Mouse (Mus musculus) embryonic facial prominence, embryonic 11.5 days (tissue): ENCODE data around the gene Cd47. TPM values are rescaled to one million over a fixed set of nuclear protein-coding genes. Genes with fewer than 3 reads are reported as not detected.

Experiments used
- ATAC-seq: fragments of 200-750 bp; cut with Nextera tagmentation; replicated peaks from 2 replicates; pipeline ENCODE4 v1.8.0; 2017; ENCODE audit warnings: low read depth; ENCODE audit not compliant: insufficient number of reproducible peaks, low FRiP score, low TSS enrichment
- DNase-seq: peaks from one replicate; pipeline ENCODE4 v3.0.0-alpha.2; 2015; ENCODE audit warnings: low spot score
- H3K27ac ChIP-seq: fragments of 300-500 bp; sonication (generic); replicated peaks from 2 replicates; pipeline ENCODE4 v1.5.1; 2014; ENCODE audit warnings: mild to moderate bottlenecking, low read depth, low read length, control low read depth
- H3K27me3 ChIP-seq: fragments of 300-500 bp; sonication (generic); 2 replicates; pipeline ENCODE4 v1.6.1; 2014; ENCODE audit warnings: mild to moderate bottlenecking, low read length, moderate library complexity, mixed read lengths; ENCODE audit not compliant: control insufficient read depth, insufficient read depth
- H3K36me3 ChIP-seq: fragments of 300-500 bp; sonication (generic); replicated peaks from 2 replicates; pipeline ENCODE4 v1.6.1; 2014; ENCODE audit warnings: low read depth, mild to moderate bottlenecking, low read length, moderate library complexity, mixed read lengths; ENCODE audit not compliant: control insufficient read depth, insufficient read depth
- H3K4me1 ChIP-seq: fragments of 300-500 bp; sonication (generic); 2 replicates; pipeline ENCODE4 v1.6.1; 2014; ENCODE audit warnings: low read length, mixed read lengths; ENCODE audit not compliant: control insufficient read depth, insufficient read depth
- H3K4me2 ChIP-seq: fragments of 300-500 bp; sonication (generic); 2 replicates; pipeline ENCODE4 v1.6.1; 2014; ENCODE audit warnings: low read depth, mild to moderate bottlenecking, control low read depth, low read length, moderate library complexity
- H3K4me3 ChIP-seq: fragments of 300-500 bp; sonication (generic); 2 replicates; pipeline ENCODE4 v1.5.1; 2014; ENCODE audit warnings: low read depth, low read length, control low read depth
- H3K9ac ChIP-seq: fragments of 300-500 bp; sonication (generic); replicated peaks from 2 replicates; pipeline ENCODE4 v1.6.1; 2014; ENCODE audit warnings: mild to moderate bottlenecking, control low read depth, low read length
- H3K9me3 ChIP-seq: fragments of 300-500 bp; sonication (generic); replicated peaks from 2 replicates; pipeline ENCODE4 v1.6.1; 2016; ENCODE audit warnings: mild to moderate bottlenecking, low read length, inconsistent platforms, mixed read lengths; ENCODE audit not compliant: control insufficient read depth
- WGBS: fragments of 180-500 bp; shearing (Covaris S2); extraction: QIAGEN DNeasy Blood & Tissue Kit; methylation state at CpG from one replicate; pipeline ENCODE4 v1.1.7; 2014; 5-methylcytosine and 5-hydroxymethylcytosine counted together
- polyA plus RNA-seq: library from polyadenylated mRNA; unstranded; fragments of >200 nt; fragmentation: Nextera tagmentation; extraction: Ambion mirVana; gene quantifications from 2 replicates; pipeline ENCODE4 v1.2.1, GENCODE M21; 2014

The Cd47 gene
- polyA plus RNA-seq, 1 experiment from 2014 or later, result 48.5 TPM

DNA sequence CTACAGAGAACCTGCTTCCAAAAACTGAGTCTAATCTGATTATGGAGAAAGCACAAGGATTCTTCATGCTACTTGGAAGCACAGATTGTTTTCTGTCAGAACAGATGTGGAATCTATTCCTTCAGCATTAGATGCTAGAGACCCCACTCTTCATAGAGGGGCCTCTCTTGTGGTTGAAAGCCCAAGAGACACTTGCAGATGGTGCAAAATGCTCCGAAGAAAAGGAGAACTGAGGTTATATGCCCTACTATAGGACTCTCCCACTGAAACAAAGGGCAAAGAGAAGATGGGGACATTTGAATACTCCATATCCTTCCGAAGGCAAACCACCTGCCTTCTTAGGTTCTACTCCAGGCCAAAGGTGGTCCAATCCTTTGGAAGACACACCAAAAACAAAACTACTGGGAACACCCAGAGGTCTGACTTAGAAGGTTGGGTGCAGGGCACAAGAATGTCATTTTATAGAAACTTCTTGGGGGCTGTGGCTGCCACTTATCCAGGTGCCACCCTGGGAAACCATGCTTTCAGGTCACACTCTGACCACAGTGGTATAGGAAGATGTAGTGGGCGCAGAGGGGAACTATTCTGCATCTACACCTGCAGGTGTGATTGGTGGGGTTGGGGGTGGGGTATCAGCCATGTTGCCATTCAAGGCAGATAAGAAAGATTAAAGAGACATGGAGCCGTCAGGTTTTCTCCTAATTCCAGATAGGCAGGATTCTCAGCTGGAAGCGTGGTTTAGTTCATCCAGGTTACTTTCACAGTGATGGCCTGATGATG lies 47.1 kb downstream of the Cd47 start:
- no peaks in the 10 kb centered on the region for H3K4me1 ChIP-seq
- WGBS, result 90% methylated on average over 5 of the region's 5 CpGs

DNA sequence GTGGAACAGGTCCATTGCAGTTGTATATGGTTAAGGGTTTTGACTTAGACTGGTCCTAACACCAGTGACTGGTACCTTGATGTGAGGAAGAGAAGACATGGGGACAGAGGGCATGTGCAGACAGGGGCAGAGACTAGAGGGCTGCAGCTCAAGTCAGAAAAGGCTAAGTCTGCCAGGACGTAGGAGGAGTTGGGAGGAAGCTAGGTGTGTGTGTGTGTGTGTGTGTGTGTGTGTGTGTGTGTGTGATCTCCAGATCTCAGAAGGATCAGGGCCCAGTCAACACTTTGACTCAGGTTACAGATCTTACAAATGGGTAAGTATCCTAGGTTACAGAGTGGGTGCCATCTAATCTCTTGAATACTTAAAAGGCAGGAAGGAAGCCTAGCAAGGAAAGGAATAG lies 48.3 kb downstream of the Cd47 start:
- Histone ChIP-seq H3K27me3 (no peaks in the 10 kb centered on the region), H3K4me2 (no peak overlapping the region), H3K9me3 (no peaks in the 10 kb centered on the region), H3K27ac (no peak overlapping the region), H3K9ac (no peak overlapping the region), H3K4me3 (no peak overlapping the region), H3K36me3 (no peaks in the 10 kb centered on the region), H3K4me1 (no peaks in the 10 kb centered on the region)
- no peak for DNase-seq
- 53% methylated on average over 1 of the region's 1 CpGs for WGBS
- no peak for ATAC-seq

More for the DNA sequence above, 47.1 kb downstream of the Cd47 start:
- Histone ChIP-seq H3K4me2 (no peak overlapping the region), H3K27me3 (no peaks in the 10 kb centered on the region), H3K9ac (no peak overlapping the region), H3K9me3 (no peaks in the 10 kb centered on the region), H3K36me3 (no peaks in the 10 kb centered on the region), H3K27ac (no peak overlapping the region), H3K4me3 (no peak overlapping the region)
- ATAC-seq (no peak), DNase-seq (no peak)

DNA sequence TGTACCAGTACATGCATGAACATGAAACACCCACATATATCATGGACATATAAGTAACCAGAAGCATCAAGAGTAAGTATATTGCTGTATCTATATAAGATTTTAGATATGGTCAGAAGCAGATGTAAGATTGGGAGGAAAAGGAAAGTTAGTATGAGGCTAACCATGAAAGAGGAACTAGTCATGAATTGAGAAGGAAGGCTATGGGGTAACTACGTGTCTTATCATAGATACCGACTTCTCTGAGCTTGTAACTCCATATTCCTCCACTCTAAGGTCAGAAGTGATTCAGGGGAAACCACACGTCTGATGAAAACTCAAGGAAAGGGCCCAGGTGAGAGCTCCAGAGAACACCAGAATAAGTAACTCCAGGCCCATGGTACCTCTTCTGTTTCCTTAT lies 52.6 kb downstream of the Cd47 start:
- Histone ChIP-seq H3K4me3 (no peak overlapping the region), H3K27ac (no peak overlapping the region), H3K27me3 (no peaks in the 10 kb centered on the region), H3K9ac (no peak overlapping the region), H3K4me1 (no peaks in the 10 kb centered on the region), H3K9me3 (no peaks in the 10 kb centered on the region), H3K4me2 (no peak overlapping the region), H3K36me3 (no peaks in the 10 kb centered on the region)
- no peak for ATAC-seq
- 91% methylated on average over 3 of the region's 3 CpGs for WGBS
- no peak for DNase-seq

DNA sequence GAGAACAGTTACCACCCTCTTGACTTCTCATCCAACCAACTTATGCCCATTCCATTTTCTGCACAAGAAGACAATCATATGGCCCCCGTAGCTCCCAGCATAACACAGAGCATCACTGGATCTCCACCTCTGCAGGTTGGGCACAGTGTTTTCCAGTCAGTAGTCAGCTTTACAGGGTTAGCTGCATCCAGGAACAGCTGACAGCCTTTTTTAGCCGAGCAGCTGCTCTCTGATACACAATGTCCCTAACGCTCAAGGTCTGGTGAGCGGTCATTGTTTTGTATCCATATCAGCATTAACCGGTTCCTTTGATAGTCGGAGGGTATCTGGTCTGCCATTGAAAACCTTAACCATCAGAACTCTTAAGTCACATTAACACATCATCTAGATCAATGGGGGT lies 53.3 kb downstream of the Cd47 start:
- no peaks in the 10 kb centered on the region for H3K9me3 ChIP-seq
- ATAC-seq (no peak), DNase-seq (no peak)
- WGBS, result 85% methylated on average over 6 of the region's 6 CpGs
- no peak overlapping the region for H3K4me2 ChIP-seq
- H3K4me1 ChIP-seq, result no peaks in the 10 kb centered on the region
- H3K9ac ChIP-seq, result no peak overlapping the region
- no peaks in the 10 kb centered on the region for H3K27me3 ChIP-seq
- H3K36me3 ChIP-seq, result no peaks in the 10 kb centered on the region
- H3K4me3 ChIP-seq, result no peak overlapping the region
- H3K27ac ChIP-seq, result no peak overlapping the region

DNA sequence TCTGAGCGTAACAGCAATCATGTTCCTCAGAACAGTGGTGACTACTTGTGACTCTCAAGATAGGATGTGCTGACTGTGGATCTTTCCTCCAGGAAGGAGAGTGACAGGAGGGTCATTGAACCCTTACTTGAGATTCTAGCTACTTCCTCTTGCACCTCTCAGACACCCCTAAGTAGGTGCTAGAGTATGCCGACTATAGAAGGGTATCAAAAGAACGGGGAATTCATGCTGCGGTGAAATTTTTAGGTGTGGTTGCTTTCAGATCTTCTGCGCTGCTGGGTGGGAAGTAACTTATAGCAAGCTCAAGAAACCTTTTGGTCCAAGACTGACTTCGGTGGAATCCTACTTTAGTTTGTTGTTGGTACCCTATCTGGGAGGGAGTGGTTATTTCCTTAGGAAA lies 53.9 kb downstream of the Cd47 start:
- no peak for DNase-seq
- no peaks in the 10 kb centered on the region for H3K9me3 ChIP-seq
- no peak overlapping the region for H3K9ac ChIP-seq
- no peak for ATAC-seq
- H3K4me3 ChIP-seq, result no peak overlapping the region
- no peak overlapping the region for H3K4me2 ChIP-seq
- no peaks in the 10 kb centered on the region for H3K36me3 ChIP-seq
- H3K27ac ChIP-seq, result no peak overlapping the region
- H3K27me3 ChIP-seq, result no peaks in the 10 kb centered on the region
- H3K4me1 ChIP-seq, result no peaks in the 10 kb centered on the region
- WGBS, result 90% methylated on average over 6 of the region's 6 CpGs

DNA sequence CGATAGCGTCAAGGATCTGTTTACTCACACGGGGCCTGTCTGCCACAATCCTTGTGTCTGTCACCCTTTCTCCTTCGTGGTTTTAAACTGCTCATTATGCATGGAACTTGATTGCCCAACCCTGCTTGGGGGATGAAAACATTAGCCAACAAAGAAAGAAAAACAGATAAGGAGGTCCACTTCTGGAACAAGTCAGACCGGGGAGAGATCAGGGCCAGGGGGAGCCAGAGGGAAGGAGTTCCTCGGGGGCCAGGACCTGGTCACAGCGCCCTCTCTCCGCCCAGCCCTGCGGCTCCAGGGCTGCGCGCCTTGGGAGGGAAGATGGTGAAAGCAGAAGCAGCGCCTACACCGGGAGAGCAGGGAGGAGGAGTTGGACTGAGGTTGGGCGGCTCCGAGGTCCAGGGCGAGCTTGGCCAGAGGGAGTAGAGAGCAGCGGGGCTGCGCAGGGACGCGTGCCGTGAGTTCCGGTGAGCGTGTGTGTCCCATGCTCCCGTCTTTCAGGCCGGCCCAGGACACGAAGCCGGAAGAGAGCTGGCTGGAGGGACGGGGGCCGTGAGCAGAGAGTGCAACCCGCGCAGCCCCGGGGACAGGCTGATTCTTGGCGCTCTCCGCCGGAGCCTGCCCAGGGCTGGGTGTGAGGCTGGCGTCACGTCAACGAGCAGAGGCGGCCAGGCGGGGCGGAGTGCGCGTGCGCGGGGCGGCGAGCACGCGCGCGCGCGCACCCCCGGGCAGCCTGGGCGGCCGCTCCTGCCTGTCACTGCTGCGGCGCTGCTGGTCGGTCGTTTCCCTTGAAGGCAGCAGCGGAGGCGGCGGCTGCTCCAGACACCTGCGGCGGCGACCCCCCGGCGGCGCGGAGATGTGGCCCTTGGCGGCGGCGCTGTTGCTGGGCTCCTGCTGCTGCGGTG lies 54.9 kb downstream of the Cd47 start:
- Histone ChIP-seq H3K4me1 (no peaks in the 10 kb centered on the region), H3K4me2 (peak overlapping the region; percentile 31), H3K4me3 (peak overlapping the region; percentile 89), H3K27me3 (no peaks in the 10 kb centered on the region), H3K36me3 (no peaks in the 10 kb centered on the region), H3K9me3 (no peaks in the 10 kb centered on the region), H3K27ac (peak overlapping the region; percentile 96), H3K9ac (peak overlapping the region; percentile 88)
- under 1% methylated on average over 66 of the region's 74 CpGs for WGBS
- DNase-seq (peak; percentile 85), ATAC-seq (peak; percentile 99)

- H3K27me3 ChIP-seq, result no peaks in the 10 kb centered on the region
- ATAC-seq (peak; percentile 81), DNase-seq (peak; percentile 68)
- no peaks in the 10 kb centered on the region for H3K4me1 ChIP-seq
- peak overlapping the region; percentile 31 for H3K4me2 ChIP-seq
- peak overlapping the region; percentile 88 for H3K9ac ChIP-seq
- H3K36me3 ChIP-seq, result no peaks in the 10 kb centered on the region
- H3K27ac ChIP-seq, result peak overlapping the region; percentile 96
- peak overlapping the region; percentile 89 for H3K4me3 ChIP-seq
- no peaks in the 10 kb centered on the region for H3K9me3 ChIP-seq
- WGBS, result 1% methylated on average over 36 of the region's 39 CpGs
Measured at GRCm38 (mm10) chr16:49855836-49856503, 55.6 kb downstream of the Cd47 start.
